Mouse (Mus musculus) small intestine, adult 2 months (tissue): ENCODE measurements around the gene Fabp6. TPM values are rescaled to one million over a fixed set of nuclear protein-coding genes. Genes with fewer than 3 reads are reported as not detected.

Source experiments
- H3K27ac ChIP-seq: fragments of 200-500 bp; 2 replicates; pipeline ENCODE4 v1.5.1; 2012; ENCODE audit warnings: low read depth, low read length, control low read depth, inconsistent platforms; ENCODE audit not compliant: insufficient read depth
- H3K27me3 ChIP-seq: fragments of 200-500 bp; 2 replicates; pipeline ENCODE4 v1.6.1; 2012; ENCODE audit warnings: mild to moderate bottlenecking, moderate library complexity, low read length, inconsistent platforms; ENCODE audit not compliant: control insufficient read depth, insufficient read depth
- H3K36me3 ChIP-seq: fragments of 200-500 bp; 2 replicates; pipeline ENCODE4 v1.6.1; 2012; ENCODE audit warnings: mild to moderate bottlenecking, low read length, control low read depth, inconsistent platforms; ENCODE audit not compliant: control insufficient read depth, insufficient read depth
- H3K4me1 ChIP-seq: fragments of 200-500 bp; 2 replicates; pipeline ENCODE4 v1.6.1; 2012; ENCODE audit warnings: low read length, inconsistent platforms, mixed read lengths; ENCODE audit not compliant: control insufficient read depth, insufficient read depth, insufficient read length
- H3K4me3 ChIP-seq: fragments of 200-500 bp; 2 replicates; pipeline ENCODE4 v1.5.1; 2012; ENCODE audit warnings: low read depth, mild to moderate bottlenecking, control low read depth, inconsistent platforms, low read length, moderate library complexity
- CTCF ChIP-seq: fragments of 200-500 bp; IDR thresholded peaks from 2 replicates; pipeline ENCODE4 v1.5.1; 2012; ENCODE audit warnings: low read depth, mild to moderate bottlenecking, control low read depth, inconsistent platforms, low read length, moderate library complexity, mixed read lengths; ENCODE audit not compliant: insufficient replicate concordance, insufficient read length; ENCODE audit errors: extremely low read depth
- POLR2A ChIP-seq: fragments of 200-500 bp; IDR thresholded peaks from 2 replicates; pipeline ENCODE4 v1.6.1; 2012; ENCODE audit warnings: low read depth, mild to moderate bottlenecking, control low read depth, inconsistent platforms, low read length, moderate library complexity
- WGBS: fragments of 180-500 bp; shearing (Covaris S2); methylation state at CpG from one replicate; pipeline ENCODE4 v1.1.7; 2018; 5-methylcytosine and 5-hydroxymethylcytosine counted together
- polyA plus RNA-seq: library from polyadenylated mRNA; depleted of rRNA; stranded (reverse); fragments of >200 nt; gene quantifications from 2 replicates; pipeline ENCODE4 v1.2.3, GENCODE M21; 2012

The Fabp6 gene
- polyA plus RNA-seq, 1 experiment = 6.0 TPM

- Histone ChIP-seq H3K27me3 (no peaks in the 10 kb centered on the region), H3K27ac (no peak overlapping the region), H3K4me1 (peaks cover 2% of the 10 kb centered on the region; the same call in 1 of the 2 replicates), H3K4me3 (no peak overlapping the region), H3K36me3 (peaks cover 8% of the 10 kb centered on the region)
- TF ChIP-seq POLR2A (no peak), CTCF (no peak)
- WGBS = 72% methylated on average over 10 of the region's 10 CpGs
Observed at GRCm38 (mm10) chr11:43563654-43564244, 37.6 kb downstream of the Fabp6 start.

GRCm38 (mm10) chr11:43559515-43560292 is 41.6 kb downstream of the Fabp6 start:
- H3K27me3 ChIP-seq = no peaks in the 10 kb centered on the region
- 64% methylated on average over 6 of the region's 6 CpGs for whole genome bisulfite sequencing
- H3K4me1 ChIP-seq = no peaks in the 10 kb centered on the region
- H3K36me3 ChIP-seq = peaks cover 17% of the 10 kb centered on the region
- TF ChIP-seq CTCF (no peak), POLR2A (no peak)
- H3K4me3 ChIP-seq = no peak overlapping the region
- no peak overlapping the region for H3K27ac ChIP-seq

GRCm38 (mm10) chr11:43556538-43556937 is 44.8 kb downstream of the Fabp6 start:
- TF ChIP-seq POLR2A = no peak
- peak; percentile 60; the same call in 1 of the 2 replicates for TF ChIP-seq CTCF
- no peaks in the 10 kb centered on the region for H3K27me3 ChIP-seq
- H3K4me1 ChIP-seq = peaks cover 8% of the 10 kb centered on the region; the same call in 1 of the 2 replicates
- H3K4me3 ChIP-seq = no peak overlapping the region
- 83% methylated on average over 11 of the region's 11 CpGs for WGBS
- peaks cover 13% of the 10 kb centered on the region for H3K36me3 ChIP-seq
- no peak overlapping the region for H3K27ac ChIP-seq

- Histone ChIP-seq H3K27ac (no peak overlapping the region), H3K4me1 (peaks cover 34% of the 10 kb centered on the region), H3K27me3 (no peaks in the 10 kb centered on the region), H3K36me3 (no peaks in the 10 kb centered on the region), H3K4me3 (no peak overlapping the region)
- 85% methylated on average over 6 of the region's 6 CpGs for WGBS
- TF ChIP-seq POLR2A (no peak), CTCF (no peak)
Observed at GRCm38 (mm10) chr11:43552675-43553074, 48.7 kb downstream of the Fabp6 start.

GRCm38 (mm10) chr11:43551756-43552155 is 49.6 kb downstream of the Fabp6 start:
- TF ChIP-seq CTCF (no peak), POLR2A (no peak)
- Histone ChIP-seq H3K4me3 (no peak overlapping the region), H3K4me1 (peaks cover 34% of the 10 kb centered on the region), H3K27ac (peak overlapping the region; percentile 84), H3K36me3 (no peaks in the 10 kb centered on the region), H3K27me3 (no peaks in the 10 kb centered on the region)
- WGBS = 27% methylated on average over 3 of the region's 3 CpGs

- H3K27me3 ChIP-seq = no peaks in the 10 kb centered on the region
- H3K27ac ChIP-seq = peak overlapping the region; percentile 96
- H3K4me3 ChIP-seq = no peak overlapping the region
- no peaks in the 10 kb centered on the region for H3K36me3 ChIP-seq
- peaks cover 46% of the 10 kb centered on the region for H3K4me1 ChIP-seq
- 22% methylated on average over 11 of the region's 11 CpGs for WGBS
- TF ChIP-seq CTCF = no peak
- peak; percentile 50; the same call in 1 of the 2 replicates for TF ChIP-seq POLR2A
Observed at GRCm38 (mm10) chr11:43549701-43550100, 51.6 kb downstream of the Fabp6 start.

- Histone ChIP-seq H3K4me1 (peaks cover 46% of the 10 kb centered on the region), H3K27me3 (no peaks in the 10 kb centered on the region), H3K27ac (peak overlapping the region; percentile 96), H3K4me3 (no peak overlapping the region), H3K36me3 (no peaks in the 10 kb centered on the region)
- 17% methylated on average over 12 of the region's 12 CpGs for WGBS
- TF ChIP-seq CTCF (no peak), POLR2A (no peak)
Observed at GRCm38 (mm10) chr11:43548657-43549435, 52.5 kb downstream of the Fabp6 start.
